Mouse (Mus musculus) Patski (cell line): ENCODE measurements around the gene Klf12. TPM values are rescaled to one million over a fixed set of nuclear protein-coding genes. Genes with fewer than 3 reads are reported as not detected.

Experiments used
- ATAC-seq: fragments of 100-300 bp; one replicate; pipeline ENCODE4 v1.8.0; 2021
- CTCF ChIA-PET: fragments of 350-600 bp; sonication (Branson Sonifier 250); formaldehyde crosslinking; loops from one replicate; lab custom pipeline; 2022; ENCODE audit warnings: inconsistent platforms; lab: Charles Lee
- POLR2A ChIA-PET: fragments of 350-600 bp; sonication (Branson Sonifier 250); formaldehyde crosslinking; loops from one replicate; lab custom pipeline; 2022; ENCODE audit warnings: antibody characterized with exemption, inconsistent platforms; lab: Charles Lee
- DNase-seq: peaks from one replicate; pipeline ENCODE4 v3.0.0-alpha.2; 2011; ENCODE audit warnings: low read depth, low spot score
- H3K27me3 ChIP-seq: fragments of 371-371 bp; one replicate; pipeline ENCODE4 v1.5.1; 2021
- CTCF ChIP-seq: fragments of 100-300 bp; IDR thresholded peaks from one replicate; pipeline ENCODE4 v1.5.1; 2021
- in situ Hi-C: fragments of 300-500 bp; cut with MboI; formaldehyde crosslinking; loops from 3 replicates; pipeline ENCODE4 v1.11.1; 2018; ENCODE audit warnings: low pct_unique_long_range_greater_than_20kb, mixed read lengths
- polyA plus RNA-seq: library from polyadenylated mRNA; unstranded; gene quantifications from one replicate; pipeline ENCODE4 v1.2.3, GENCODE M21; 2021

The Klf12 gene
- polyA plus RNA-seq, 1 experiment from 2014 or later, result 1.9 TPM

DNA sequence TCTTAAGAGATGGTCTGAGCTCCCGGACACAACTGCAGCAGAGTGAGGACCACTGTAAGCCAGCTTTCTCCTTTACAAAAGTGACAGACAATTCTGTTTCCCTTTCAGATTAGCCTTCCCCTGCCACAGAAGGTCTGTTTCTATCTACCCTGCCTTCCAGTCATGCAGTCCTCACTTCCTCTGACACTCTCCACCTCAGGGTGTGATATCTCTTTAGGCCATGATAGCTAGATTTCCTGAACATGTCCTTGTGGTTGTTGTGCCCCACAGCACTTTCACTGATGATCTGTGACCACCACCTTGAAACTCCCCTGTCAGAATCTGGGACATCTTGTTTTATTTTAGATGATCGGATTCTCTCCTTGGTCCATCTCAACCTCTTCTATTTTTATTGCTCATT, 437.0 kb downstream of the Klf12 start:
- in situ Hi-C loops, result no loop called here
- no peak for TF ChIP-seq CTCF
- POLR2A ChIA-PET, result no interaction called here
- ATAC-seq (no peak), DNase-seq (no peak)
- CTCF ChIA-PET, result no interaction called here
- peaks cover 3% of the 10 kb centered on the region for H3K27me3 ChIP-seq

DNA sequence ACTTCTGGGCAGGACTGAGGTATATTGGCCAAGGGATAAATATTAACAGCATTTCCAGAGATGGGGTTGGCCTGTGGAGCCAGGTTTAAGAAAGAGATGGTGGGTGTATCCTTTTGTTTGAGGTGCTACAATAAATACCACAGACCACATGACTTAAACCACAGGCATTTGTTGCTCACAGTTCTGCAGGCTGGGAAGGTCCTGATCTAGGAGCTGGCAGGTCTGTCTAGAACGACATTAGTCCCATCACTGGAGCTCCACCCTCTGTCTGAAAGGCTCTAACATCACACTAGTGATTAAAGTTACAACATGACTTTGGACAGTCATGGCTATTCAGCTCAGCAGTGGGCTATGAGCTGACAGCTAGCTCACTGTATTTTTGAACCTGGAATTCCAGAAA, 457.8 kb downstream of the Klf12 start:
- peak; percentile 27 for TF ChIP-seq CTCF
- in situ Hi-C loops, result no loop called here
- CTCF ChIA-PET, result no interaction called here
- H3K27me3 ChIP-seq, result no peaks in the 10 kb centered on the region
- POLR2A ChIA-PET, result no interaction called here
- ATAC-seq (peak; percentile 90), DNase-seq (peak; percentile 28)
